Mouse (Mus musculus) erythroblast, embryonic 14.5 days (primary cell): Measurements from ENCODE around the gene Slc37a1. TPM values are rescaled to one million over a fixed set of nuclear protein-coding genes. Genes with fewer than 3 reads are reported as not detected.

Source experiments
- H3K27me3 ChIP-seq: 2 replicates; pipeline ENCODE4 v1.6.1; 2012; ENCODE audit warnings: inconsistent platforms; ENCODE audit not compliant: control insufficient read depth
- H3K36me3 ChIP-seq: 2 replicates; pipeline ENCODE4 v1.6.1; 2012; ENCODE audit warnings: mild to moderate bottlenecking, inconsistent platforms; ENCODE audit not compliant: control insufficient read depth
- H3K4me1 ChIP-seq: 2 replicates; pipeline ENCODE4 v1.6.1; 2012; ENCODE audit warnings: inconsistent platforms; ENCODE audit not compliant: control insufficient read depth
- H3K4me3 ChIP-seq: replicated peaks from 2 replicates; pipeline ENCODE3; 2012; ENCODE audit warnings: moderate library complexity, mild to moderate bottlenecking, inconsistent platforms
- H3K9me3 ChIP-seq: 2 replicates; pipeline ENCODE4 v1.6.1; 2012; ENCODE audit warnings: low read length, inconsistent platforms, mixed read lengths; ENCODE audit not compliant: control insufficient read depth
- GATA1 ChIP-seq: IDR thresholded peaks from 2 replicates; pipeline ENCODE4 v1.6.1; 2012; ENCODE audit warnings: low read length, inconsistent platforms, mixed read lengths
- TAL1 ChIP-seq: IDR thresholded peaks from 3 replicates; pipeline ENCODE4 v1.6.1; 2012; ENCODE audit warnings: low read length, inconsistent platforms, mixed read lengths
- polyA plus RNA-seq: library from polyadenylated mRNA; stranded (reverse); fragments of >175 nt; gene quantifications from 2 replicates; pipeline ENCODE4 v1.2.3, GENCODE M21; 2012

Slc37a1 gene
- polyA plus RNA-seq, 1 experiment = 0.01 TPM

GRCm38 (mm10) chr17:31389432-31390050 lies 102.9 kb downstream of the Slc37a1 start:
- H3K9me3 ChIP-seq = no peaks in the 10 kb centered on the region
- H3K4me1 ChIP-seq = peaks cover 3% of the 10 kb centered on the region
- no peak overlapping the region for H3K4me3 ChIP-seq
- H3K27me3 ChIP-seq = peaks cover 36% of the 10 kb centered on the region
- no peaks in the 10 kb centered on the region for H3K36me3 ChIP-seq
- TF ChIP-seq GATA1 = no peak
- no peak for TF ChIP-seq TAL1

DNA sequence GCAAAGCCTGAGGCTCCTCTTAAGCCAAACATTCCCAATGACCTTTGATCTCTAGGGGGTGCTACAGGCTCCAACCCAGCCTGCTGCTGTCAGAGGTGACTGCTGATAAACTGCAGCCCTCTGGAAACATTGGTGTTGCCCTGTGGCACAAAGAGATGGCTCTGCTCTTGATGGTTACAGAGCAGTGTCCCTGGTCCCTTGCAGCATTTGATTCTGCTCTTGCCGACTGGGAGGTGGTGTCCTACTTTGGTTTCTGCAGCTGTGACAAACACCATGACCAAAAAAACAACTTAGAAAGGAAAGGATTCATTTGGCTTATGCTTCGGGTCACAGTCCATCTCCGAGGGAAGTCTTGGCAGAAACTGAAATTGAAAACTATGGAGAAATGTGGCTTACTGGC lies 104.9 kb downstream of the Slc37a1 start:
- H3K27me3 ChIP-seq = peaks cover 17% of the 10 kb centered on the region
- H3K4me1 ChIP-seq = no peaks in the 10 kb centered on the region
- H3K9me3 ChIP-seq = no peaks in the 10 kb centered on the region
- H3K4me3 ChIP-seq = no peak overlapping the region
- TF ChIP-seq GATA1 = no peak
- no peak for TF ChIP-seq TAL1
- H3K36me3 ChIP-seq = no peaks in the 10 kb centered on the region

DNA sequence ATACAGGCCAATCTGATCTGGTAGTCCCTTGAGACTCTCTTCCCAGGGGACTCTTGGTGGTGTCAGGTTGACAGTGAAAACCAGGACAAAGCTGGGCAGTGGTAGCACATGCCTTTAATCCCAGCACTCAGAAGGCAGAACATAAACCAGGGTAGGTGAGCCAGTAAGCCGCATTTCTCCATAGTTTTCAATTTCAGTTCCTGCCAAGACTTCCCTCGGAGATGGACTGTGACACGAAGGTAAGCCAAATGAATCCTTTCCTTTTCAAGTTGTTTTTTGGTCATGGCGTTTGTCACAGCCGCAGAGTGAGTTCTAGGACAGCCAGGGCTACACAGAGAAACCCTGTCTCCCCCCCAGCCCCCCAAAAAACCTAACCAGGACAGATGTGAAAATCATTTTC lies 105.4 kb downstream of the Slc37a1 start:
- peaks cover 12% of the 10 kb centered on the region for H3K27me3 ChIP-seq

DNA sequence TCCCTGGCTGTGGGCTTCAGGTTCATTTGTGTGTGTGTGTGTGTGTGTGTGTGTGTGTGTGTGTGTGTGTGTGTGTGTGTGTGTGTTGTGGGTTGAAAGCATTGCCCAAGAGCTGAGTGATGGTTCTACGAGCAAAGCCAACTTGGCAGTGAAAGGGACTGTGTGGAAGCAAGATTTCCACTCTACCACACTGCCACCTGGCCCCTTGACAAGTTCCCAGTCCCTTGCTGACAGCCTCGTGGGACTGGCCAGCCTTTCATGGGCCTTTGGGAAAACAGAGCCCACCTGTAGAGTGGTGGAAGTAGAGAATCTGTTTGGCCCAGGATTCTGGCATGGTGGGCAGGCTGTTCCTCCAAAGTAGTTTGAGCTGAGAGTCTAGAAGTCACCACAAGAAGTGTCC lies 107.2 kb downstream of the Slc37a1 start:
- H3K9me3 ChIP-seq = no peaks in the 10 kb centered on the region
- TF ChIP-seq GATA1 (no peak), TAL1 (no peak)
- no peak overlapping the region for H3K4me3 ChIP-seq
- H3K4me1 ChIP-seq = no peaks in the 10 kb centered on the region
- 0 out of 2 replicates have a peak, but pooled peaks cover under 1% of the 10 kb centered on the region for H3K27me3 ChIP-seq
- no peaks in the 10 kb centered on the region for H3K36me3 ChIP-seq

More for the DNA sequence above, 105.4 kb downstream of the Slc37a1 start:
- Histone ChIP-seq H3K36me3 (no peaks in the 10 kb centered on the region), H3K9me3 (no peaks in the 10 kb centered on the region), H3K4me1 (no peaks in the 10 kb centered on the region), H3K4me3 (no peak overlapping the region)
- TF ChIP-seq GATA1 (no peak), TAL1 (no peak)

GRCm38 (mm10) chr17:31400294-31400693 lies 113.7 kb downstream of the Slc37a1 start:
- H3K4me3 ChIP-seq = no peak overlapping the region
- TF ChIP-seq GATA1 (no peak), TAL1 (no peak)
- no peaks in the 10 kb centered on the region for H3K36me3 ChIP-seq
- no peaks in the 10 kb centered on the region for H3K27me3 ChIP-seq
- no peaks in the 10 kb centered on the region for H3K9me3 ChIP-seq
- no peaks in the 10 kb centered on the region for H3K4me1 ChIP-seq

Other genes starting within 250 kb of the Slc37a1 start
- 0.05 and 0.09 TPM in 2 replicates for gene Abcg1, start 229.1 kb upstream of the Slc37a1 start, polyA plus RNA-seq
- gene Tff3, start 157.1 kb upstream of the Slc37a1 start, polyA plus RNA-seq = not detected in 2 replicates
- not detected in 2 replicates for gene Tff2, start 142.5 kb upstream of the Slc37a1 start, polyA plus RNA-seq
- not detected in 2 replicates for gene Tff1, start 121.5 kb upstream of the Slc37a1 start, polyA plus RNA-seq
- not detected in 2 replicates for gene Tmprss3, start 87.8 kb upstream of the Slc37a1 start, polyA plus RNA-seq
- gene Ubash3a, start 78.9 kb upstream of the Slc37a1 start, polyA plus RNA-seq = 0.80 and 0.94 TPM in 2 replicates
- not detected in 2 replicates for gene Rsph1, start 9.4 kb upstream of the Slc37a1 start, polyA plus RNA-seq
- gene Pde9a, start 99.4 kb downstream of the Slc37a1 start, polyA plus RNA-seq = not detected in 2 replicates
- 0.85 and 1.0 TPM in 2 replicates for gene Wdr4, start 233.2 kb downstream of the Slc37a1 start, polyA plus RNA-seq
- gene Ndufv3, start 233.3 kb downstream of the Slc37a1 start, polyA plus RNA-seq = 15.1 and 29.2 TPM in 2 replicates